Mouse (Mus musculus) G1E (cell line): Measurements from ENCODE around the gene Rab3d.

Experiments
- CTCF ChIP-seq: IDR thresholded peaks from 2 replicates; pipeline ENCODE4 v1.5.1; 2012; ENCODE audit warnings: low read depth, low read length, inconsistent platforms, mixed read lengths
- GATA2 ChIP-seq: IDR thresholded peaks from 2 replicates; pipeline ENCODE4 v1.6.1; 2012; ENCODE audit warnings: low read depth, low read length, inconsistent platforms, borderline replicate concordance
- TAL1 ChIP-seq: conservative IDR thresholded peaks from 2 replicates; pipeline ENCODE4 v1.6.1; 2012; ENCODE audit warnings: low read depth, low read length, inconsistent platforms, mixed read lengths

DNA sequence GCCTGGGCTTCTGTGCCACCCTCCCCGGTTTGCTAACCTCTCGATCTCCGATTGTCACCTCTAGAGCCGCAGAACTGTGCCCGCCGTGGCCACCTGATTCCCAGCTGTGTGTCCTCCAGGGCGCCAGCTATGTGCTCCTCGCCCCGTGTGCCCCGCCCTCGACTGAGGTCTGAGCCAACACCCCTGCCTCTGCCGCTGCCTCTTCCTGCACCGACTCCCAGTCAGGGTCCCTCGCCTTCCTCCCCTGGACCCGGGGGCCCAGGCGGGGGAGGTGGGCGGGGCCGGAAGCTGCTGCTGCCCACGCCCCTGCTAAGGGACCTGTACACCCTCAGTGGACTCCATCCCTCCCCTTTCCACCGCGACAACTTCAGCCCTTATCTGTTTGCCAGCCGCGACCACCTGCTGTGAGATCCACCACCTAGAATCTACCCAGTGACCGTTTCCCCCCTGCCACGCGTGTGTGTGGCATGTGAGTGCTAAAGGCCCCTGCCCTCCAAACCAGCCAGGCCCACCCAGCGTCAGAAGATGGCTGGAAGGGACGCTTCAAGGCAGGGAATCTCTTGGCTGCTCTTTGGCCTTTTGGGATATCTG, 29.6 kb upstream of the Rab3d start:
- TF ChIP-seq CTCF: no peak
- TF ChIP-seq GATA2: no peak
- TF ChIP-seq TAL1: no peak
